Mouse (Mus musculus) CH12.LX (cell line): ENCODE measurements at regions not wholly inside any gene's neighbourhood (a gene's known extent, or its start where the extent isn't known, plus 50 kb on each side); places are given as distances from the start of the nearest gene placed in this dataset.

ENCODE experiments used
- CTCF ChIP-seq, 2 experiments: IDR thresholded peaks in 1 of 2; conservative IDR thresholded peaks in 1 of 2; 2 replicates each; pipeline ENCODE4 v1.5.1; 2011 to 2012; ENCODE audit warnings: low read depth in 2 of 2, low read length in 2 of 2, improper control_type of control experiment in 1 of 2, inconsistent platforms in 1 of 2, mild to moderate bottlenecking in 1 of 2, moderate library complexity in 1 of 2
- POLR2A ChIP-seq: IDR thresholded peaks from 2 replicates; pipeline ENCODE4 v1.6.1; 2011; ENCODE audit warnings: low read depth, mild to moderate bottlenecking, improper control_type of control experiment, low read length
- SMC3 ChIP-seq: IDR thresholded peaks from 2 replicates; pipeline ENCODE4 v1.6.1; 2011; ENCODE audit warnings: low read depth, low read length, improper control_type of control experiment
- ZMIZ1 ChIP-seq: IDR thresholded peaks from 2 replicates; pipeline ENCODE4 v1.6.1; 2012; ENCODE audit warnings: low read depth, mild to moderate bottlenecking, inconsistent platforms, low read length, improper control_type of control experiment

- TF ChIP-seq POLR2A (no peak), ZMIZ1 (no peak), SMC3 (no peak), CTCF (conservative IDR thresholded peaks at IDR 0.05 in 1 of 2, IDR thresholded peaks at IDR 0.05 in 1 of 2; ENCODE audit: low read depth in 2 of 2, low read length in 2 of 2) (no peak)
Measured at GRCm38 (mm10) chr2:166481362-166481761, 232.3 kb downstream of the Prex1 start.
